Mouse (Mus musculus): Measurements from ENCODE around the gene Gm17660.

The Gm17660 gene

GRCm38 (mm10) chr5:104080736-104081135 lies 3.3 kb upstream of the Gm17660 start:
- DNase-seq (ENCODE audit: low spot score in 2 of 2), result no peak

GRCm38 (mm10) chr5:104076361-104076760 lies 1.0 kb downstream of the Gm17660 start:
- DNase-seq (ENCODE audit: low spot score in 2 of 2), result no peak

DNA sequence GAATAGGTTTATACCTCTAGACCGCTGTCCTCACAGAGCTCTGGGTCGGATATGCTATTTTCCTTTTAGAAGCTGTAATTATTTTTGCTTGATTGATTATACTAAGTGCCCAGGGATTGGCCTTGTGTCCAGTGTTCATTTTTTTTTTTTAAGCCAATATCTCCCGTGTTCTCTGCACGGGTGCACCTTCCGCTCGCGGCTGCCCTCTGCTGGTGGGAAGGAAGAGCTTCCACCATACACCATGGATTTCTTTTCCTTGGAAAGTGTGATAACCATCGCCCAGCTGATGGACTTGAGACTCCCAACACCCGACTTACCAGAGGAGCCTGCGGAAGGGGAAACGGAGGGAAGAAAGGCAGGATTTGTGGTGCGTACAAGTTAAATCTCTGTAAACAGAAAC lies 3.0 kb downstream of the Gm17660 start:
- DNase-seq (ENCODE audit: low spot score in 2 of 2), result peak in 1 of 2 experiments; percentile 59

DNA sequence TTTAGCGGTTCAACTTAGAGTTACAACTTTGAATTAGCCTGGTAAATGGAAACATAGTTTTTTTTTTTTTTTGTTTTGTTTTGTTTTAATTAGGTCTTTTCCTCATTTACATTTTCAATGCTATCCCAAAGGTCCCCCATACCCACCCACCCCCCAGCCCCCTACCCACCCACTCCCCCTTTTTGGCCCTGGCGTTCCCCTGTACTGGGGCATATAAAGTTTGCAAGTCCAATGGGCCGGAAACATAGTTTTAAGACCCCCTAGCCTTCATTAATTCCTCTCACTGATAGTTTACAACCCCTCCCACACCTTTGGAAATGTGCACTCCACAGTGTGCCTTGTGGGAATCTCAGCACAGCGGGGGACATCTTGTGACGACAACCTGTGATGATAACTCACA lies 3.8 kb downstream of the Gm17660 start:
- no peak for DNase-seq (ENCODE audit: low spot score in 2 of 2)

DNA sequence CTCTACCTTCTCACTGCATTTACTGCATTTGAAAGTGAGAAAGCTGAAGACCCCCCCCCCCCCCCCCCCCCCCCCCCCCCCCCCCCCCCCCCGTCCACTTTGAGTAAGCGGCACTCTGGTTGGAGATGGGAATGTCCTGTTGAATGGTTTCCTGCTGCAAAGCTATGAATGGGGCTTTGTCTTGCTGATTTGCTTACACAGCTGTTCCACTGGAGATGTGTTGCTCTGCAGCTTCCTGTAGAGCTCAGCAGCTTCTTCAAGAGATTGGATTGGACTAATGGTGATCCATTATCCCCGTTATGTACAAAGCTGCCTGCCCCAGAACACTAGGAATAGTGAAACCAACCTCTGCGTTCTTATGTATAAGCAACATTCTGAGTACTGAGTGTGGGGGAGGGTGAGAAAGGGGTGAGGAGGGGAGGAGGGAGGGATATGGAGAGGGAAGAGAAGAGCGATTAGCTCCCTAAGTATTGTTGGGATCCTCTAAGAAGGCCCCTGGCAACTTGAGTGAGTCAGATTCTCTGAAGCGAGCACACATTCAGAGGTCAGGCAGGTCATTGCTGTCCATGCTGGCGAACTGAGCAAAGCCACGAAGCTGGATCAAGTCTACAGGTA lies 5.0 kb downstream of the Gm17660 start:
- no peak for DNase-seq (ENCODE audit: low spot score in 2 of 2)

GRCm38 (mm10) chr5:104071048-104071447 lies 6.4 kb downstream of the Gm17660 start:
- no peak for DNase-seq (ENCODE audit: low spot score in 2 of 2)

GRCm38 (mm10) chr5:104068751-104069150 lies 8.7 kb downstream of the Gm17660 start:
- no peak for DNase-seq (ENCODE audit: low spot score in 2 of 2)

DNA sequence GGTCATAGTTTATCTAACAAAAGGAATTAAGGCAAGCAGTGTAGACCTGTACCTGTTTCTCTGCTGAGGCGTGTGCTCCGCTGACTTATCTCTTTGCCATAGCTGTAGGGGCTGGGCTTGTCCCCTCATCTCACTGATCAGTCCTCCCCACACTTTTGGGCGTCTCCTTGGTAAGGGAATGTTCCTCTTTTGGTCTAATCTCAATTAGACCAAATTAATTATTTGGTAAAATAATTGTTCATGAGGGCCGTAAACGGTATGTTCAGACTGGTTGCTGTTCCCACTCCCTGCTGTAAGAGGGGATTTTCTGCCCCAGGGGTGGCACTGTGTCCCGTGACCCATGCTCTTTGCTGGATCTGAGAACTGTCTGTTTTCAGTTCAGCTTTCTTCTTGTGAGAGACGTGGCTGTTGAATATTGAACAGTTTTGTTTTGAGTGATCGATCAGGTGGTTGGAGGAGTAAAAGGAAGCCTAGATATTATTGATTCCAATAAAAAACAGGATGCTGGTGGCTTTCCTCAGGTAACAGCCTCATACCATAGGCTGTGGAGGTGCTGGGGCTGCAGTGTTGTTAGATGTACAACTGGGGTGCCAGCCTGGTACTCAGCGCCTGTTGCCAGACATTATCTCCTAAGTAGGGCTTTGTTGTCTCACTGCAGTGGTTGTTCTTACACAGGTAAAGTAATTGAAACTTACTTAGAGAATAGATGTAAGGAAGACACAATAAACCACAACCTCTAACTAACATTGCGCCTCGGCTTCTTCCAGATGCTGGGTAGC lies 14.4 kb downstream of the Gm17660 start:
- no peak for DNase-seq (ENCODE audit: low spot score in 2 of 2)

DNA sequence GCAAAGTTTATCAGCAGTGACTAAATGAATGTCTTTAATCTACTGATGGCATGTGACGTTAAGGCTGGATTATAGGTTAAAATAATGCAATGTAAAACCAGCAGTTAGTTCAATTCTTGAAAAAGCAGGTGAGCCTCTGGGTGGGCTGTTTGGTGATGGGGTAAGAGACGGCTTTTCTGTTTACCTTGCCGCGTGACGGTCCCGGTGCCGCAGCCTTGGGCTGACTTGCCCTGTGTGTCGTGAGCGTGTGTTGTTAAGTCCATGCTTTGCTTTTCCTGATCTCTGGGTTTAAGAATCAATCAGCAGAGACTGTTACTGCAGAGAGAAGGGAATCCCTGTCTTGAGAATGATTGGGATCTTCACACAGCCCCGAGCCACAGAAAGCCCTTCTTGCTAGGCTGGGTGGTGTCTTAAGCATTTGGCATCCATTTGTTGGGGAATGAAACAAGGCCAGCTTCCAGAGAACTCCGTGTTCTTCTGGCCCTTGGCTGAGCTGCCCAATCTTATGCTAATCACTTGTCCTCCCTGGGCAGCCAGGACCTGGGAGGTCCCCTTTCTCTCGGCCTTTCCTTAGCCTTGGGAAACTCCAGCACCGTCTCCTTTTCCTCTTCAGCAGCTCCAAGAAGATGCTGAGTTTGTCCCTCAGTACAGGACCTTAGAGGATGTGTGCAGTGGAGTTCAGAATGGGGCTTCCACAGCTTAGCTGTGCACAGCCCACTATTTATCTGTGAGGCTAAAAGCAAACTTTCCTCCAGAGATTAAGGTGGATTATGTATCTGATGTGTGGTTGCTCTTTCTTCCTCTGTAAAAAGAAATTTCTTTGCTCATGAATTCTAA lies 15.3 kb downstream of the Gm17660 start:
- DNase-seq (ENCODE audit: low spot score in 2 of 2), result no peak

DNA sequence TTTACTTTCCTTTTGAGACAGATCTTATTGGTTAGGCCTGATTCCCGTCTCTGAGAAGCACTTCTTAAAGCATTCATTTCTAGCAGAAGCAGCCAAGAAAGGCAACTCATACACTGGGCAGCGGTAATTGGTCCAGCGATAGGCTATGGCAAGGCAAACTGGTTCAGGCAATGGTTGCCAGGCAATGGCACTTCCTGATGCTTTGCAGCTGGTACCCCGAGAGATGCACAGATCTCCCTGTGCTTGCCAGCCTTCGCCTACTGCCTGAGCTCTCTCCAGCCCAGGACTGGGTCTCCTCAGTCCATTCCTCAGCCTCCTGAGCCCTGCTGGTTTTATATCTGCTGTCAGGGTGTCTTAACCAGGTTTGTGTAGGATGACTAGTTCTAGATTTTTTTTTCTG lies 17.0 kb downstream of the Gm17660 start:
- DNase-seq (ENCODE audit: low spot score in 2 of 2), result no peak

DNA sequence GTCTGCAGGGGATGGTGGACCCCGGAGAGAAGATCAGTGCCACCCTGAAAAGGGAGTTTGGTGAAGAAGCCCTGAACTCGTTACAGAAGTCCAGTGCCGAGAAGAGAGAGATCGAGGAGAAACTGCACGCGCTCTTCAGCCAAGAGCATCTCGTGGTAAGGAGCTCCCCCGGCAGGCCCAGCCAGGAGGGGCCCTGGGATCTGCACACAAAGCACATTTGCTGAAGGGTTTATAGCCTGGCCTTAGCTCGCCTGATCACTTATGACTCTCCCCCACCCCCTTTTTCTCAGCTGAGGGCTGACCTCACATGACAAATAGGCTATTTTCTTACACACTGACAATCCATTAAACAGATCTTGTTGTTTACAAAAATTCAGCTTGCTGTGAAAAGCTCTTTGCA lies 17.8 kb downstream of the Gm17660 start:
- no peak for DNase-seq (ENCODE audit: low spot score in 2 of 2)

DNA sequence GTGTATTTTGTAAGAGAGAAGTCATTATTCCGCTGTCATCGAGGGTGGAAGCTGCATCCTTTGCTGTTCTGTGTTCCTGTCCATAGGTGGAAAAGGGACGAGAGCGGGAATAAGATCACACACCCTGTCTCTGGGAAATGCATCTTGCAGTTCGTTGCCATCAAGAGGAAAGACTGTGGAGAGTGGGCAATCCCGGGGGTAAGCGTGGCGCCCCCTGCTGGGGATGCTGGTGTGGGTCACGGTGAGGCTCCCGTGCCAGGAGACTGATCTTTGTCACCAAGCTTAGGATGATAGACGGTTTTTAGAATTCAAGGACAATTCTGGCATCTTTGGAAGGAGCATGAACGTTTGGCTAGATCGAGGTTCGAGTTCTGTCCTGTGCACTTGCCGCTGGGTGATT lies 19.4 kb downstream of the Gm17660 start:
- peak; percentile 30 to 58 for DNase-seq (ENCODE audit: low spot score in 2 of 2)

- no peak for DNase-seq (ENCODE audit: low spot score in 2 of 2)
Observed at GRCm38 (mm10) chr5:104056295-104056694, 21.1 kb downstream of the Gm17660 start.

GRCm38 (mm10) chr5:104055816-104056215 lies 21.6 kb downstream of the Gm17660 start:
- no peak for DNase-seq (ENCODE audit: low spot score in 2 of 2)

- no peak for DNase-seq (ENCODE audit: low spot score in 2 of 2)
Observed at GRCm38 (mm10) chr5:104054938-104055337, 22.5 kb downstream of the Gm17660 start.

DNA sequence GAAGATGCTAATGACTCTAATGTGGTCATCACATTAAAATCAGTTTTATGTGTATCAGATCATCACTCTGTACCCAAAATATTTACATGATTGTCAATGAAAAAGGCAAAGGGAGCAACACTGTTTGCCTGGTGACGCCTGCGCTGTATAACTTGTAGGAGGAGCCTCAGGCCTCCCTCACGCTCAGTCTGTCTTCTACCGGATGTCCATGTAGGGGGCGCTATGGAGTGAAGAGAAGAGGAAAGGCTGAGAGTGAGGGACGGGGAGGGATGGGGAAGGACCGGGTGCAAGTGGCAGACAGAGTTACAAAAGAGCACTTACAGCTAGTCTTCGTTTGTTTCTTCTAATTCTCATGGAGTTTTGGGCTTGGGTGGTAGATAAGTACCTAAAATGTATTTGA lies 24.5 kb downstream of the Gm17660 start:
- DNase-seq (ENCODE audit: low spot score in 2 of 2), result peak in 1 of 2 experiments; percentile 36

DNA sequence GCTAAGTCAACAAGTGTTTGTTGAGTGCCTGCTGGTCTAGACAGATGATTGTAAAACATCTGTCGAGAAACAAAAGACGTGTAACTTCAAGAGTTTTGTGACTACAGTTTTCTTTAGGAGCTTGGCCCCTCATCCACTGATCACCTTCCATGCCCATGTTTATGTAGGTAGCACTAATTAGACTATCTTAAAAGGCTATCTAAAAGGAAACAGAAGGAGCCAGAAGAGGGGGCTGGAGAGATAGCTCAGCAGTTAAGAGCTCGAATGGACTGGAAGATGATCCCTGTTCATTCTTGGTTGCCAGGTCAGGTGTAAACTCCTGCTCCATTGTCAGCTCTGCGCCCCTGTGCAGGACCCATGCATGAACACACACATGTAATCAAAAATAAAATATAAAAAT lies 29.3 kb downstream of the Gm17660 start:
- no peak for DNase-seq (ENCODE audit: low spot score in 2 of 2)

DNA sequence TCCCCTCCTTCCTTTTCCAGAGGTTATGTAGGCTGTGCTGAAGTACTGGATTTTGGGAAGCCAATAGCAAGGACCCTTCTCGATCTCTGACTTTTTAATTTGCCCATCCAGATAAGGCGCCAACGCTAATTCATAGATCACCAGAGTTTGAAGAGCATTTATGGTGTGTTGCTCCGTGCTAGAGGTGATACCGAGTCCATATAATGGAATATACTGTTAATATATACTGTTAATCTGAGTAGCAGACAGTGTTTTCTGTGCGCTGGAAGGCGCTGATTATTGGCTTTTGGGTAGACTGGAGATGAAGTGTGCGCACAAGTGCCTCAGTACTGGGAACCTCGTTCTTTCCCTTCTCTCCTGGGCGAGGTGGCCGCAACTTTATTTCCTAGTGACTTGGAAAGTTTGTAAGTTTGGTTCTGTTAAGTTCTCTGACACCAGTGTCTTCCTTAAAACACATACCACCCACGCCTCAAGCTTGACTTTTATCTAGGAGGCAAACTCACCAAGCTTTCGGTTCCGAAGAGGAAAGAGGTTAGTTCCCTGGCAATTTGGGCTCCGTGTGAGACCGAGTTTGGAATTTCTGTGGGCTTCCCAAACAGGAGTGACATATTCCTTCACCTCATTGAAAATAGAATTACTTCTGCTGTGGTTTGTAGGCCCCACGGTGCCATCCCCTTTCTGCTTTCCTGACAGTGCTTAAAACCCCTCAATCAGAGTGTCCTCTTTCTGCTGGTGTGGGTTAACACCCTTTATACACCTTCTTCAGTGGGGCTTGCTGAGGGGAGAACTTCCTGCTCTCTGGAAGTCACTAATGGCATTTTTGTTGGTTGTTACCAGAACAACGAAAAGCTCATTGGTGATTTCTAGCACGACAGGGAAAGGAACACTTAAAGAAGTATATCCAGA lies 30.0 kb downstream of the Gm17660 start:
- DNase-seq (ENCODE audit: low spot score in 2 of 2), result no peak

- peak; percentile 91 to 94 for DNase-seq (ENCODE audit: low spot score in 2 of 2)
Observed at GRCm38 (mm10) chr5:104046256-104047199, 30.9 kb downstream of the Gm17660 start, which contains the start of gene Nudt9. TSS of gene Nudt9 (plus strand) at chr5:104046306.

GRCm38 (mm10) chr5:104043704-104044103 lies 33.7 kb downstream of the Gm17660 start:
- no peak for DNase-seq (ENCODE audit: low spot score in 2 of 2)

Measured in spleen, postnatal 14 days (tissue).